Comparison of ENCODE assay signal across 21 mouse cellular contexts in the genomic region with DNA sequence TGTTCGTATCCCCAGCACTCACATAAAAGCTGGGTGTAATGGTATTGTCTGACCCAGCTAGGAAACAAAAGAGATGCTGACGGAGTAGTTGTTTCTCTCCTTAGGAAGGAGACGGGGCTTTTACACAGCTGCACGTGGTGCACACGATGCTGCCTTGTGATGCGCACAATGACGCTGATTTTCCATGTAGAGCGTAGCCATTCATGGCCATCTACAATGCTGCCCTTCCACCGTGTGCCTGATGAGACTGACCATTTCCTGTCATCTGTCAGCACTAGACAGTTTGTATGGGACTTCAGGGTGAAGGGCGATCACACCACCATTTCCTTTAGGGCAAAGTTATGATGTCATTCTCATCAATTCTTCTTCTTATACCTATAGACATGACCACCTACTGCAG.
DNase-seq lines count a peak whose midpoint lies in the region; ATAC-seq and TF ChIP-seq lines count a peak whose summit lies in the region.
"Had no signal": no experiment of that assay in that cellular context is flagged by ENCODE, and none has a peak within 500 bp of the region (broad histone marks: within the 10 kb centered on the region; RNA-seq: fewer than 3 reads in every experiment).

No protein-coding gene starts in this region.

- H3K27ac ChIP-seq in liver, postnatal 0 days (ENCODE audit: low read depth) = no peak overlapping the region
- H3K27ac ChIP-seq: forebrain, embryonic 15.5 days; hindbrain, embryonic 12.5 days; hindbrain, embryonic 15.5 days had no signal

- intact Hi-C loops in heart, postnatal 25 days (cut with DNase I) = no loop called here

- no peaks in the 10 kb centered on the region for H3K27me3 ChIP-seq in liver, postnatal 0 days (ENCODE audit: insufficient read depth, low read length)
- peaks cover 68% of the 10 kb centered on the region for H3K27me3 ChIP-seq in megakaryocyte, embryonic 14.5 days (replicated peaks)
- H3K27me3 ChIP-seq: forebrain, embryonic 15.5 days; hindbrain, embryonic 12.5 days; hindbrain, embryonic 15.5 days had no signal

- H3K9ac ChIP-seq in liver, postnatal 0 days (replicated peaks) = no peak overlapping the region
- H3K9ac ChIP-seq: forebrain, embryonic 15.5 days; hindbrain, embryonic 12.5 days; hindbrain, embryonic 15.5 days had no signal

- no peak for TF ChIP-seq CTCF in liver, postnatal 0 days (IDR thresholded peaks at IDR 0.05; ENCODE audit: low read depth)

- peak; percentile 25; the same call in 1 of the 2 replicates for ATAC-seq in liver, postnatal 0 days
- no peak for ATAC-seq in megakaryocyte, adult 5-6 weeks (ENCODE audit: poor library complexity, severe bottlenecking)
- ATAC-seq: activated CD4-positive, CD25-positive, alpha-beta regulatory T cell, adult 4 months; CD4-positive, CD25-positive, alpha-beta regulatory T cell, adult 4 months; forebrain, embryonic 15.5 days had no signal

- no peaks in the 10 kb centered on the region for H3K36me3 ChIP-seq in liver, postnatal 0 days (replicated peaks; ENCODE audit: insufficient read depth, low read length)
- no peaks in the 10 kb centered on the region for H3K36me3 ChIP-seq in megakaryocyte, embryonic 14.5 days (replicated peaks; ENCODE audit: low read length)
- H3K36me3 ChIP-seq: forebrain, embryonic 15.5 days; hindbrain, embryonic 12.5 days; hindbrain, embryonic 15.5 days had no signal

- no peak for TF ChIP-seq EP300 in liver, postnatal 0 days (IDR thresholded peaks at IDR 0.05; ENCODE audit: low read depth)

- H3K4me3 ChIP-seq in liver, postnatal 0 days (ENCODE audit: low read depth, low read length) = no peak overlapping the region
- peak overlapping the region; percentile 60 for H3K4me3 ChIP-seq in megakaryocyte, embryonic 14.5 days (replicated peaks)
- H3K4me3 ChIP-seq: forebrain, embryonic 15.5 days; hindbrain, embryonic 12.5 days; hindbrain, embryonic 15.5 days had no signal

- WGBS in liver, postnatal 0 days (ENCODE audit: insufficient replicate concordance) = 64% methylated on average over 10 of the region's 10 CpGs

- no peaks in the 10 kb centered on the region for H3K4me1 ChIP-seq in liver, postnatal 0 days (ENCODE audit: insufficient read depth)
- H3K4me1 ChIP-seq in megakaryocyte, embryonic 14.5 days = peaks cover 64% of the 10 kb centered on the region

- peak; percentile 73 for DNase-seq in heart, adult 11 months
- no peak for DNase-seq in heart, postnatal 25 days (ENCODE audit: low spot score)
- no peak for DNase-seq in liver, postnatal 0 days
- no peak for DNase-seq in liver
- peak; percentile 18 for DNase-seq in mesoderm, embryonic 11.5 days (ENCODE audit: low read depth, low spot score)
- DNase-seq in urinary bladder, postnatal 4 days (ENCODE audit: low spot score in 2 of 2) = no peak
- DNase-seq: adrenal gland, adult 8-10 months; adrenal gland, postnatal 25 days; cerebellum, adult 11-12 months; cerebellum, adult 8-10 months; cerebellum, postnatal 10 days; gastrocnemius, postnatal 36 days; heart, postnatal 10 days had no signal

- H3K9me3 ChIP-seq in liver, postnatal 0 days (ENCODE audit: low read length) = no peaks in the 10 kb centered on the region
- peaks cover 2% of the 10 kb centered on the region; the same call in 1 of the 2 replicates for H3K9me3 ChIP-seq in megakaryocyte, embryonic 14.5 days
- H3K9me3 ChIP-seq: forebrain, embryonic 15.5 days; hindbrain, embryonic 12.5 days; hindbrain, embryonic 15.5 days had no signal

- no peak overlapping the region for H3K4me2 ChIP-seq in liver, postnatal 0 days (ENCODE audit: low read depth, low read length)
- H3K4me2 ChIP-seq: forebrain, embryonic 15.5 days; heart, embryonic 11.5 days; hindbrain, embryonic 12.5 days; hindbrain, embryonic 15.5 days had no signal

Comparison
In these comparisons a context has a peak if more than half of its experiments do, and no peak if none do; other contexts are left out.
1. DNase-seq: peak in heart, adult 11 months (single experiment) and mesoderm, embryonic 11.5 days (single experiment); none in heart, postnatal 25 days (single experiment), liver, postnatal 0 days (single experiment), liver (single experiment) and urinary bladder, postnatal 4 days (0 of 2).